Mouse (Mus musculus): ENCODE results near the gene Vstm2a.

- no peak for TF ChIP-seq POLR2A (IDR thresholded peaks at IDR 0.05; ENCODE audit: low read depth, low read length)
- no peak for TF ChIP-seq CTCF (conservative IDR thresholded peaks at IDR 0.05 in 1 of 2, IDR thresholded peaks at IDR 0.05 in 1 of 2; ENCODE audit: low read depth in 2 of 2, low read length in 2 of 2)
- no peak for TF ChIP-seq RAD21 (IDR thresholded peaks at IDR 0.05; ENCODE audit: low read depth, low read length)
- no peak for TF ChIP-seq MAZ (IDR thresholded peaks at IDR 0.05; ENCODE audit: low read depth, low read length)
- no peak for TF ChIP-seq HCFC1 (IDR thresholded peaks at IDR 0.05; ENCODE audit: low read depth, low read length)
- TF ChIP-seq EP300 (IDR thresholded peaks at IDR 0.05; ENCODE audit: low read length): no peak
- TF ChIP-seq ZNF384 (IDR thresholded peaks at IDR 0.05; ENCODE audit: low read depth, low read length): no peak
- no peak for TF ChIP-seq MAFK (IDR thresholded peaks at IDR 0.05; ENCODE audit: insufficient replicate concordance, low read length)
- no peak for TF ChIP-seq ZMIZ1 (IDR thresholded peaks at IDR 0.05; ENCODE audit: low read depth, low read length)
- TF ChIP-seq NELFE (IDR thresholded peaks at IDR 0.05; ENCODE audit: low read depth, low read length): no peak
- no peak for TF ChIP-seq MXI1 (IDR thresholded peaks at IDR 0.05; ENCODE audit: low read depth, low read length)
- TF ChIP-seq USF2 (conservative IDR thresholded peaks at IDR 0.05; ENCODE audit: low read depth, low read length): no peak
Measured at GRCm38 (mm10) chr11:16300709-16301108, 43.2 kb downstream of the Vstm2a start.
